Mouse (Mus musculus): ENCODE results near the gene Togaram1. TPM values are rescaled to one million over a fixed set of nuclear protein-coding genes. Genes with fewer than 3 reads are reported as not detected.

Togaram1 gene
- polyA plus RNA-seq, 1 experiment from 2014 or later: 23.4 TPM

Other genes with a start within 250 kb of the Togaram1 start
- gene Gm527, start 47.9 kb upstream of the Togaram1 start, polyA plus RNA-seq (2015; fragmentation: Nextera tagmentation; extraction: Ambion mirVana): 0.48 and 1.2 TPM in 2 replicates
- gene Klhl28, start 270 bp upstream of the Togaram1 start, polyA plus RNA-seq (2015; fragmentation: Nextera tagmentation; extraction: Ambion mirVana): 9.5 and 10.9 TPM in 2 replicates
- gene Prpf39, start 70.5 kb downstream of the Togaram1 start, polyA plus RNA-seq (2015; fragmentation: Nextera tagmentation; extraction: Ambion mirVana): 33.4 and 37.5 TPM in 2 replicates
- 262 and 301 TPM in 2 replicates for gene Fkbp3, start 108.2 kb downstream of the Togaram1 start, polyA plus RNA-seq (2015; fragmentation: Nextera tagmentation; extraction: Ambion mirVana)
- 4.2 and 4.4 TPM in 2 replicates for gene Fancm, start 109.8 kb downstream of the Togaram1 start, polyA plus RNA-seq (2015; fragmentation: Nextera tagmentation; extraction: Ambion mirVana)
- gene Mis18bp1, start 206.8 kb downstream of the Togaram1 start, polyA plus RNA-seq (2015; fragmentation: Nextera tagmentation; extraction: Ambion mirVana): 31.8 and 37.5 TPM in 2 replicates